Mouse (Mus musculus) induced T-regulatory cell, adult 2 months (primary cell): ENCODE results near the gene Olfr1230.

ENCODE experiments used
- DNase-seq: peaks from one replicate; pipeline ENCODE4 v3.0.0-alpha.2; 2012; ENCODE audit warnings: low read depth

The Olfr1230 gene

DNA sequence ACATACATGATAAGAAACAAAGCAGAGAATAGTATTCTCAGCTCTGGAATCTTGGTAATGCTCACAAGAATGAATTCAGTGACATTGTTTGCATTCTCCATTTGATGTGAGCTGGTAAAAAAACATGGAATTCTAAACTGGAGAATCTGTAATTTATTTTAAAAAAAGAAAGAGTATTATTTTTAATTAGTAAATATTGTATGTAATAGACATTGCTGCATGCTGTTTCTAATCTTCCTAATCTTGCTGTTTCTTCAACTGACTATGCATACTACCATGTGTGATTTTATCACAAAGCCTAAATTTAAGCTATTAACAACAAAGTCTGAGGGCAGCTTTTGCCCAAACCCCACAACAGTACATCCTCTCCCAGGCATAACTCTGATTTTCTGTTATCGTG lies at the start of gene Olfr1230:
Gene Olfr1230, minus strand, starts transcription at position 101 of the 400 bp plus-strand sequence.
- DNase-seq: no peak

DNA sequence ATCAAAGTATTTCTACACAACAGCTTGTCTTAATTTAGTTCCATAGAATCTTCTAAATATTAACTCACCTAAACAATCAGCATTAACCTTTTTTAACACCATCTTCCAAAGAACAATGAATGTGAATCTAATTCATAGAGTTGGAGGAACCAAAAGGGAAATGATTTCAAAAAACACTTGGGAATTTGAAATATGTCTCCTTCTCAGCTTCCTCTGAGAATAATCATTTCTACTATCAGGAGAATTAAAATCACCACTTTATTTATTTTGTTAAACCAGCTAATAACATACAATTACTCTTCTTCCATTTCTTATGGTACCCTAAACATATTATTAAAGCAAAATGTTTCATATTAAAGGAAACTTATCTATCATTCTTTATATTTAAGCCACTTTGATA lies 45.2 kb upstream of the Olfr1230 start, which contains the start of gene Olfr1233:
Gene Olfr1233, minus strand, starts transcription at position 101 of the 400 bp plus-strand sequence.
- no peak for DNase-seq

DNA sequence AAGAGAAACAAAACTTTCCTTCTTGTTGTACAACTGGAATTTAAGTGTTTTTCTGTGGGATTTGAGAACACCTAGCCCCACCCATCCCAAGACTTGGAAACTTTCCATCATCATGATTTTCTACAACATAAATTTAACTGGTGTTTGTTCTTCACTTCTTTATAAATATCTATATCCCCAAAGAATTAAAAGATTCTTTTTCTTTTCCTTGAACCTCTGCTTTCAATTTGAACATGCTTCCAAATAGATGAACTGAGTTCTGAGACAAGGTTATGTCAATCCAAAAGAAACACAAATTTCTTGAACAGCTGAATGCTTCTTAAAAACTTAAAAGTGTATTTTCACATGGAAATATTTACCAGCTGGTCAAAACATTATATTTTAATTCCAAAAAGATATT lies 32.5 kb upstream of the Olfr1230 start, which contains the start of gene Olfr1232:
Gene Olfr1232, minus strand, starts transcription at position 101 of the 400 bp plus-strand sequence.
- no peak for DNase-seq

DNA sequence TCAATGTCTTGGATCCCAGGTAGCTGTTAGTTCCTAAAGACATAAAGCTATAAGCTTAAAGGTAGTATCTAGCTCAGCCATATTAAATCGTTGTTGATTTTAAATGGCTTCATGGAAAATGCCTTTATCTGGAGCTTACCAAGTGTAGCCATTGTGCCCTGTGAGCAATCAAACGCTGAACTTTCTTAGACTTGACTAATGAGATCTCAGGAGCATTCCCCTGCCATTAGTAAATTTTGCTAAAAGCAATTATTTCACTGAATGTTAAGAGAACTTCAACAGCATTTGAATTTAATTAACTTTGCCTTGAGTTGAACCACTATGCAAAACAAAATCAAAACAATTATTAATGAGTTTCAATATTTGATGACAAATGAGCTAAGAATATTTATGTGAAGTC lies 9.9 kb upstream of the Olfr1230 start, which contains the start of gene Olfr1231:
Gene Olfr1231, minus strand, starts transcription at position 101 of the 400 bp plus-strand sequence.
- no peak for DNase-seq

GRCm38 (mm10) chr2:89287914-89288313 lies 9.2 kb downstream of the Olfr1230 start, which contains the start of gene Olfr1229:
Gene Olfr1229, minus strand, starts transcription at chr2:89288014.
- no peak for DNase-seq

DNA sequence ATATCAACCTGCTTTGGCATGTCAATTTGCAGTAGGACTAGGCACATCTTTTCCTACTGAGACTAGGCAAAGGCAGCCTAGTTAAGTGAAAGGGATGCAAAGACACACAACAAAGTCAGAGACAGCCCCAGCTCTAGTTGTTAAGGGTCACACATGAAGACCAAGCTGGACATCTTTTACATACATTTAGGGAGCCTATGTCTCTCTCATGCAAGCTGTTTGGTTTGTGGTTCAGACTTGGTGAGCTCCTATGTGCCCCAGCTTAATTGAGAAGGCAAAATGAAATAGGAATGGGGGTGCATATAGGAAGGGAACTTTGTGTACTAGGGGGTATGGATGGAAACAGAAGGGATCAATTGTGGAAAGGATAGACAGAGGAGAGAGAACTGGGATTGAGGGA lies 43.1 kb downstream of the Olfr1230 start, which contains the start of gene Olfr1228:
Gene Olfr1228, minus strand, starts transcription at position 101 of the 400 bp plus-strand sequence.
- DNase-seq: no peak
